Mouse (Mus musculus) gastrocnemius, adult 2 months (tissue): ENCODE measurements around the gene Vmn1r31. TPM values are rescaled to one million over a fixed set of nuclear protein-coding genes. Genes with fewer than 3 reads are reported as not detected.

Experiments used
- DNase-seq: peaks from one replicate; pipeline ENCODE4 v3.0.0; 2022
- H3K27ac ChIP-seq: fragments of 200-600 bp; 2 replicates; pipeline ENCODE4 v1.8.1; 2022; ENCODE audit warnings: mild to moderate bottlenecking
- H3K4me3 ChIP-seq: fragments of 200-600 bp; 2 replicates; pipeline ENCODE4 v1.8.1; 2022; ENCODE audit warnings: mild to moderate bottlenecking, moderate library complexity
- CTCF ChIP-seq: fragments of 200-600 bp; IDR thresholded peaks from 2 replicates; pipeline ENCODE4 v1.8.1; 2022; ENCODE audit warnings: antibody characterized with exemption, mild to moderate bottlenecking, moderate library complexity
- intact Hi-C: fragments of 180-260 bp; cut with DNase I; formaldehyde crosslinking; loops from one replicate; pipeline ENCODE4 v1.15.1; 2025
- long read RNA-seq, 2 experiments: library from polyadenylated mRNA; stranded (forward); transcript quantifications; one replicate each; pipeline ENCODE4 v2.0.0; 2021
- total RNA-seq, 2 experiments: library from RNA; stranded (reverse); gene quantifications; 2 replicates each; pipeline ENCODE4 v1.2.3; 2021

Vmn1r31 gene
- not detected for total RNA-seq
- long read RNA-seq, experiment 1, result 0 reads
- long read RNA-seq, experiment 2, result 0 reads

- no peak for TF ChIP-seq CTCF
- DNase-seq, result no peak
- H3K27ac ChIP-seq, result no peak within 1 kb of the TSS
- no peak within 1 kb of the TSS for H3K4me3 ChIP-seq
- intact Hi-C loops, result no loop called here
Observed at GRCm38 (mm10) chr6:58475230-58475629, at the start of gene Vmn1r31. TSS of gene Vmn1r31 (minus strand) at chr6:58475330.

- no peak for TF ChIP-seq CTCF
- intact Hi-C loops, result no loop called here
- Histone ChIP-seq H3K4me3 (no peak within 1 kb of the TSS), H3K27ac (no peak within 1 kb of the TSS)
- no peak for DNase-seq
Observed at GRCm38 (mm10) chr6:58443285-58443684, 31.8 kb downstream of the Vmn1r31 start, which contains the start of gene Vmn1r30. TSS of gene Vmn1r30 (minus strand) at chr6:58443385.

Other genes with a start within 250 kb of the Vmn1r31 start
- not detected for gene Vmn1r28, start 213.3 kb downstream of the Vmn1r31 start, total RNA-seq
- gene Vmn1r29, start 173.8 kb downstream of the Vmn1r31 start, total RNA-seq, result not detected
- gene Vmn1r30, start 31.9 kb downstream of the Vmn1r31 start, total RNA-seq, result not detected
- 10 to 100 TPM; 16.5 to 16.9 TPM for gene Abcg2, start 109.2 kb upstream of the Vmn1r31 start, total RNA-seq